Mouse (Mus musculus) neural tube, embryonic 14.5 days (tissue): ENCODE results near the gene Dapk3. TPM values are rescaled to one million over a fixed set of nuclear protein-coding genes. Genes with fewer than 3 reads are reported as not detected.

Experiments
- ATAC-seq: fragments of 200-750 bp; cut with Nextera tagmentation; 2 replicates; pipeline ENCODE4 v1.8.0; 2017; ENCODE audit warnings: low read depth, mild to moderate bottlenecking, moderate TSS enrichment, moderate library complexity
- H3K27ac ChIP-seq: fragments of 300-500 bp; sonication (generic); 2 replicates; pipeline ENCODE4 v1.5.1; 2014; ENCODE audit warnings: low read depth, mild to moderate bottlenecking, control low read depth, low read length, moderate library complexity, mixed read lengths
- H3K27me3 ChIP-seq: fragments of 300-500 bp; sonication (generic); 2 replicates; pipeline ENCODE4 v1.6.1; 2014; ENCODE audit warnings: low read length; ENCODE audit not compliant: control insufficient read depth, insufficient read depth
- H3K36me3 ChIP-seq: fragments of 300-500 bp; sonication (generic); 2 replicates; pipeline ENCODE4 v1.6.1; 2014; ENCODE audit warnings: low read length, mixed read lengths; ENCODE audit not compliant: control insufficient read depth, insufficient read depth
- H3K4me1 ChIP-seq: fragments of 300-500 bp; sonication (generic); 2 replicates; pipeline ENCODE4 v1.6.1; 2014; ENCODE audit warnings: low read length; ENCODE audit not compliant: control insufficient read depth, insufficient read depth
- H3K4me2 ChIP-seq: fragments of 300-500 bp; sonication (generic); 2 replicates; pipeline ENCODE4 v1.6.1; 2014; ENCODE audit warnings: mild to moderate bottlenecking, low read depth, low read length, control low read depth
- H3K4me3 ChIP-seq: fragments of 300-500 bp; sonication (generic); 2 replicates; pipeline ENCODE4 v1.5.1; 2014; ENCODE audit warnings: low read depth, low read length, control low read depth, mixed read lengths
- H3K9ac ChIP-seq: fragments of 300-500 bp; sonication (generic); replicated peaks from 2 replicates; pipeline ENCODE4 v1.6.1; 2014; ENCODE audit warnings: low read depth, mild to moderate bottlenecking, control low read depth, low read length, mixed read lengths
- H3K9me3 ChIP-seq: fragments of 300-500 bp; sonication (generic); 2 replicates; pipeline ENCODE4 v1.6.1; 2016; ENCODE audit warnings: low read length; ENCODE audit not compliant: control insufficient read depth
- WGBS: fragments of 180-500 bp; shearing (Covaris S2); extraction: QIAGEN DNeasy Blood & Tissue Kit; methylation state at CpG from one replicate; pipeline ENCODE4 v1.1.7; 2014; 5-methylcytosine and 5-hydroxymethylcytosine counted together
- polyA plus RNA-seq: library from polyadenylated mRNA; unstranded; fragments of >200 nt; fragmentation: Nextera tagmentation; extraction: Ambion mirVana; gene quantifications from 2 replicates; pipeline ENCODE4 v1.2.1, GENCODE M21; 2014

The Dapk3 gene
- polyA plus RNA-seq, 1 experiment from 2014 or later: 67.3 TPM

- H3K36me3 ChIP-seq: no peaks in the 10 kb centered on the region
- H3K4me1 ChIP-seq: peaks cover 8% of the 10 kb centered on the region
- no peak overlapping the region for H3K27ac ChIP-seq
- no peak overlapping the region for H3K9ac ChIP-seq
- WGBS: 76% methylated on average over 12 of the region's 12 CpGs
- peaks cover 4% of the 10 kb centered on the region; the same call in 1 of the 2 replicates for H3K27me3 ChIP-seq
- H3K4me3 ChIP-seq: no peak overlapping the region
- no peak overlapping the region for H3K4me2 ChIP-seq
- no peak for ATAC-seq
- no peaks in the 10 kb centered on the region for H3K9me3 ChIP-seq
Measured at GRCm38 (mm10) chr10:81236471-81237268, 53.9 kb downstream of the Dapk3 start.

- no peak for ATAC-seq
Measured at GRCm38 (mm10) chr10:81238618-81239017, 55.8 kb downstream of the Dapk3 start.

GRCm38 (mm10) chr10:81240876-81241275 is 58.1 kb downstream of the Dapk3 start:
- ATAC-seq: no peak
- Histone ChIP-seq H3K4me1 (no peaks in the 10 kb centered on the region), H3K27ac (no peak overlapping the region), H3K36me3 (0 out of 2 replicates have a peak, but pooled peaks cover under 1% of the 10 kb centered on the region), H3K9ac (no peak overlapping the region), H3K9me3 (no peaks in the 10 kb centered on the region), H3K4me2 (no peak overlapping the region), H3K27me3 (peaks cover 4% of the 10 kb centered on the region; the same call in 1 of the 2 replicates), H3K4me3 (no peak overlapping the region)
- WGBS: 20% methylated on average over 13 of the region's 13 CpGs

More at GRCm38 (mm10) chr10:81238618-81239017, 55.8 kb downstream of the Dapk3 start:
- no peaks in the 10 kb centered on the region for H3K36me3 ChIP-seq
- H3K4me1 ChIP-seq: peaks cover 3% of the 10 kb centered on the region; the same call in 1 of the 2 replicates
- no peak overlapping the region for H3K9ac ChIP-seq
- H3K9me3 ChIP-seq: no peaks in the 10 kb centered on the region
- no peak overlapping the region for H3K4me3 ChIP-seq
- H3K27me3 ChIP-seq: peaks cover 4% of the 10 kb centered on the region; the same call in 1 of the 2 replicates
- H3K4me2 ChIP-seq: no peak overlapping the region
- 74% methylated on average over 2 of the region's 2 CpGs for WGBS
- no peak overlapping the region for H3K27ac ChIP-seq

- Histone ChIP-seq H3K27ac (no peak overlapping the region), H3K36me3 (0 out of 2 replicates have a peak, but pooled peaks cover 5% of the 10 kb centered on the region), H3K4me3 (no peak overlapping the region), H3K27me3 (peaks cover 4% of the 10 kb centered on the region; the same call in 1 of the 2 replicates), H3K9ac (no peak overlapping the region), H3K4me1 (no peaks in the 10 kb centered on the region), H3K4me2 (no peak overlapping the region), H3K9me3 (no peaks in the 10 kb centered on the region)
- ATAC-seq: no peak
- WGBS: 87% methylated on average over 16 of the region's 16 CpGs
Measured at GRCm38 (mm10) chr10:81242021-81242420, 59.2 kb downstream of the Dapk3 start.

Other genes with a start within 250 kb of the Dapk3 start
- 20.3 and 22.7 TPM in 2 replicates for gene Gng7, start 168.1 kb upstream of the Dapk3 start, polyA plus RNA-seq
- 24.0 and 28.8 TPM in 2 replicates for gene Diras1, start 157.3 kb upstream of the Dapk3 start, polyA plus RNA-seq
- gene Slc39a3, start 145.6 kb upstream of the Dapk3 start, polyA plus RNA-seq: 26.7 and 34.6 TPM in 2 replicates
- gene Sgta, start 122.8 kb upstream of the Dapk3 start, polyA plus RNA-seq: 264 and 279 TPM in 2 replicates
- 33.3 and 36.8 TPM in 2 replicates for gene Thop1, start 113.0 kb upstream of the Dapk3 start, polyA plus RNA-seq
- 0.15 and 0.61 TPM in 2 replicates for gene Creb3l3, start 84.1 kb upstream of the Dapk3 start, polyA plus RNA-seq
- 219 and 228 TPM in 2 replicates for gene Map2k2, start 77.1 kb upstream of the Dapk3 start, polyA plus RNA-seq
- 11.0 and 12.6 TPM in 2 replicates for gene Zbtb7a, start 47.8 kb upstream of the Dapk3 start, polyA plus RNA-seq
- 48.4 and 51.4 TPM in 2 replicates for gene Pias4, start 15.1 kb upstream of the Dapk3 start, polyA plus RNA-seq
- 373 and 452 TPM in 2 replicates for gene Eef2, start 6.4 kb upstream of the Dapk3 start, polyA plus RNA-seq
- not detected in 2 replicates for gene 4930442H23Rik, start 844 bp downstream of the Dapk3 start, polyA plus RNA-seq
- gene Nmrk2, start 19.0 kb downstream of the Dapk3 start, polyA plus RNA-seq: not detected in 2 replicates
- gene Atcay, start 47.8 kb downstream of the Dapk3 start, polyA plus RNA-seq: 73.9 and 84.8 TPM in 2 replicates
- 21.1 and 25.1 TPM in 2 replicates for gene Zfr2, start 50.1 kb downstream of the Dapk3 start, polyA plus RNA-seq
- gene Matk, start 69.9 kb downstream of the Dapk3 start, polyA plus RNA-seq: 21.8 and 37.6 TPM in 2 replicates
- 130 and 136 TPM in 2 replicates for gene Mrpl54, start 83.9 kb downstream of the Dapk3 start, polyA plus RNA-seq
- gene Apba3, start 84.0 kb downstream of the Dapk3 start, polyA plus RNA-seq: 26.1 and 27.8 TPM in 2 replicates
- gene Tjp3, start 108.6 kb downstream of the Dapk3 start, polyA plus RNA-seq: 2.6 and 4.4 TPM in 2 replicates
- 133 and 140 TPM in 2 replicates for gene Pip5k1c, start 110.0 kb downstream of the Dapk3 start, polyA plus RNA-seq
- gene Cactin, start 138.1 kb downstream of the Dapk3 start, polyA plus RNA-seq: 14.3 and 18.7 TPM in 2 replicates
- gene Tbxa2r, start 145.7 kb downstream of the Dapk3 start, polyA plus RNA-seq: 1.9 and 4.6 TPM in 2 replicates
- gene Gipc3, start 160.3 kb downstream of the Dapk3 start, polyA plus RNA-seq: 0.05 and 0.08 TPM in 2 replicates
- 29.9 and 38.0 TPM in 2 replicates for gene Hmg20b, start 167.5 kb downstream of the Dapk3 start, polyA plus RNA-seq
- 8.4 and 8.7 TPM in 2 replicates for gene Mfsd12, start 174.5 kb downstream of the Dapk3 start, polyA plus RNA-seq
- gene 4930404N11Rik, start 182.8 kb downstream of the Dapk3 start, polyA plus RNA-seq: 0.39 and 0.42 TPM in 2 replicates
- gene Fzr1, start 195.5 kb downstream of the Dapk3 start, polyA plus RNA-seq: 114 and 125 TPM in 2 replicates
- gene Dohh, start 201.4 kb downstream of the Dapk3 start, polyA plus RNA-seq: 61.0 and 68.0 TPM in 2 replicates
- gene Gm48551, start 201.5 kb downstream of the Dapk3 start, polyA plus RNA-seq: 4.3 and 6.3 TPM in 2 replicates
- 2.0 and 4.4 TPM in 2 replicates for gene Gm48552, start 206.0 kb downstream of the Dapk3 start, polyA plus RNA-seq
- gene Smim24, start 210.0 kb downstream of the Dapk3 start, polyA plus RNA-seq: 1.3 and 2.0 TPM in 2 replicates